Mouse (Mus musculus): ENCODE results near the gene Gm45521.

DNA sequence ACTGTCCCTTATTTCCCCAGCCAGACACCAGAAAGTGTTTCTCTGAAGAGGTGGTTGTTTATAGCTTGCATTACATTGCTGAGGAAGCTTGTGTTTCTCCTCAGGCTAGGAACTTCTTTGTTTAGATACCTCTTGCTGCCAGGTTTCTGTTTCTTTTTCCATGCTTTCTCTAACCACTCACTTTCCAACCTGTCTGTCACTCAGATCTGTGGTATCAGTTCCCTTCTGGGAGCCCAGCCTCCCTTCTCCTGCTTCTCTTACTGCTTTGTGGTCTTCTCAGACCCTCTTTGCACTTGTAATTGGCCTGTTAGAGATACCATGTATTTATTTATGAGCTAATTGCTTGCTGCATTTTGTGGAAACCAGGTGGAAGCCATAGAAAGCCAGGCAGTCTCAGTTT, 33.5 kb upstream of the Gm45521 start:
- no peak for TF ChIP-seq CTCF (IDR thresholded peaks at IDR 0.05; ENCODE audit: low read depth, low read length)
- no peak for TF ChIP-seq GATA1 (IDR thresholded peaks at IDR 0.05; ENCODE audit: borderline replicate concordance, low read length)

Data from G1E (cell line).